Comparison of ENCODE assay signal across 18 mouse cellular contexts in genomic region chr7:123397931-123398330, GRCm38 (mm10).
"Had no signal": no experiment of that assay in that cellular context is flagged by ENCODE, and none has a peak within 500 bp of the region (broad histone marks: within the 10 kb centered on the region; RNA-seq: fewer than 3 reads in every experiment).

No protein-coding gene starts in this region.

- H3K4me1 ChIP-seq: midbrain, embryonic 10.5 days; neural tube, embryonic 13.5 days had no signal

- DNase-seq: kidney, adult 9 months; kidney, postnatal 25 days; layer of hippocampus, adult 9-11 months; liver, embryonic 13.5 days; lung, embryonic 14.5 days; retina, postnatal 1 day; right cerebral cortex, postnatal 25 days; thymus, adult 2 months; thymus, postnatal 14 days; thymus, postnatal 4 days had no signal

- H3K4me2 ChIP-seq: liver, embryonic 13.5 days; lung, embryonic 14.5 days; midbrain, embryonic 13.5 days; neural tube, embryonic 13.5 days had no signal

- H3K27me3 ChIP-seq: liver, embryonic 13.5 days; megakaryocyte, embryonic 14.5 days; midbrain, embryonic 13.5 days; neural tube, embryonic 13.5 days had no signal

- H3K9me3 ChIP-seq: liver, embryonic 13.5 days; megakaryocyte, embryonic 14.5 days; midbrain, embryonic 10.5 days; midbrain, embryonic 13.5 days; neural tube, embryonic 13.5 days had no signal

- H3K9ac ChIP-seq: liver, embryonic 13.5 days; lung, embryonic 14.5 days; midbrain, embryonic 13.5 days; neural tube, embryonic 13.5 days had no signal

- H3K4me3 ChIP-seq: layer of hippocampus, adult 2 months; liver, embryonic 13.5 days; megakaryocyte, embryonic 14.5 days; midbrain, embryonic 10.5 days; midbrain, embryonic 13.5 days; myocyte; neural tube, embryonic 13.5 days had no signal

- H3K27ac ChIP-seq: kidney, postnatal 0 days; layer of hippocampus, adult 2 months; liver, embryonic 13.5 days; midbrain, embryonic 10.5 days; midbrain, embryonic 13.5 days; neural tube, embryonic 13.5 days; stomach, postnatal 0 days had no signal
